Mouse (Mus musculus) small intestine, adult 2 months (tissue): ENCODE measurements around the gene Sept8. TPM values are rescaled to one million over a fixed set of nuclear protein-coding genes. Genes with fewer than 3 reads are reported as not detected.

Experiments
- H3K27ac ChIP-seq: fragments of 200-500 bp; 2 replicates; pipeline ENCODE4 v1.5.1; 2012; ENCODE audit warnings: low read depth, low read length, control low read depth, inconsistent platforms; ENCODE audit not compliant: insufficient read depth
- H3K27me3 ChIP-seq: fragments of 200-500 bp; 2 replicates; pipeline ENCODE4 v1.6.1; 2012; ENCODE audit warnings: mild to moderate bottlenecking, moderate library complexity, low read length, inconsistent platforms; ENCODE audit not compliant: control insufficient read depth, insufficient read depth
- H3K36me3 ChIP-seq: fragments of 200-500 bp; 2 replicates; pipeline ENCODE4 v1.6.1; 2012; ENCODE audit warnings: mild to moderate bottlenecking, low read length, control low read depth, inconsistent platforms; ENCODE audit not compliant: control insufficient read depth, insufficient read depth
- H3K4me1 ChIP-seq: fragments of 200-500 bp; 2 replicates; pipeline ENCODE4 v1.6.1; 2012; ENCODE audit warnings: low read length, inconsistent platforms, mixed read lengths; ENCODE audit not compliant: control insufficient read depth, insufficient read depth, insufficient read length
- H3K4me3 ChIP-seq: fragments of 200-500 bp; 2 replicates; pipeline ENCODE4 v1.5.1; 2012; ENCODE audit warnings: low read depth, mild to moderate bottlenecking, control low read depth, inconsistent platforms, low read length, moderate library complexity
- CTCF ChIP-seq: fragments of 200-500 bp; IDR thresholded peaks from 2 replicates; pipeline ENCODE4 v1.5.1; 2012; ENCODE audit warnings: low read depth, mild to moderate bottlenecking, control low read depth, inconsistent platforms, low read length, moderate library complexity, mixed read lengths; ENCODE audit not compliant: insufficient replicate concordance, insufficient read length; ENCODE audit errors: extremely low read depth
- POLR2A ChIP-seq: fragments of 200-500 bp; IDR thresholded peaks from 2 replicates; pipeline ENCODE4 v1.6.1; 2012; ENCODE audit warnings: low read depth, mild to moderate bottlenecking, control low read depth, inconsistent platforms, low read length, moderate library complexity
- WGBS: fragments of 180-500 bp; shearing (Covaris S2); methylation state at CpG from one replicate; pipeline ENCODE4 v1.1.7; 2018; 5-methylcytosine and 5-hydroxymethylcytosine counted together
- polyA plus RNA-seq: library from polyadenylated mRNA; depleted of rRNA; stranded (reverse); fragments of >200 nt; gene quantifications from 2 replicates; pipeline ENCODE4 v1.2.3, GENCODE M21; 2012

The Sept8 gene
- polyA plus RNA-seq, 1 experiment, result 9.7 TPM

GRCm38 (mm10) chr11:53478383-53479170 is 40.5 kb upstream of the Sept8 start:
- no peak overlapping the region for H3K27ac ChIP-seq
- H3K36me3 ChIP-seq, result no peaks in the 10 kb centered on the region
- no peaks in the 10 kb centered on the region; the same call in 1 of the 2 replicates for H3K27me3 ChIP-seq
- peaks cover 12% of the 10 kb centered on the region for H3K4me1 ChIP-seq
- H3K4me3 ChIP-seq, result peak overlapping the region; percentile 79
- TF ChIP-seq CTCF, result no peak
- TF ChIP-seq POLR2A, result 0 out of 2 replicates have a peak, but pooled peaks have one; percentile 30
- 8% methylated on average over 79 of the region's 79 CpGs for WGBS

GRCm38 (mm10) chr11:53479171-53479782 is 39.8 kb upstream of the Sept8 start:
- Histone ChIP-seq H3K27me3 (no peaks in the 10 kb centered on the region; the same call in 1 of the 2 replicates), H3K27ac (peak overlapping the region; percentile 80)

GRCm38 (mm10) chr11:53479783-53480301 is 39.2 kb upstream of the Sept8 start, which contains the start of the genes Gm9945 and Sowaha:
Gm9945 (plus strand) TSS chr11:53480166.
Sowaha (minus strand) TSS chr11:53480274.
- peak within 1 kb of the TSS; percentile 79 for H3K4me3 ChIP-seq

More at GRCm38 (mm10) chr11:53479171-53479782, 39.8 kb upstream of the Sept8 start:
- no peak for TF ChIP-seq POLR2A
- peak overlapping the region; percentile 79 for H3K4me3 ChIP-seq
- H3K36me3 ChIP-seq, result no peaks in the 10 kb centered on the region
- 1% methylated on average over 62 of the region's 62 CpGs for WGBS
- H3K4me1 ChIP-seq, result peaks cover 12% of the 10 kb centered on the region

GRCm38 (mm10) chr11:53481088-53481730 is 37.8 kb upstream of the Sept8 start:
- Histone ChIP-seq H3K4me3 (no peak overlapping the region), H3K27ac (no peak overlapping the region), H3K27me3 (no peaks in the 10 kb centered on the region; the same call in 1 of the 2 replicates), H3K4me1 (peaks cover 12% of the 10 kb centered on the region), H3K36me3 (no peaks in the 10 kb centered on the region)
- TF ChIP-seq POLR2A, result no peak
- TF ChIP-seq CTCF, result no peak
- 82% methylated on average over 4 of the region's 4 CpGs for WGBS

More at GRCm38 (mm10) chr11:53479783-53480301, 39.2 kb upstream of the Sept8 start, which contains the start of the genes Gm9945 and Sowaha:
- WGBS, result under 1% methylated on average over 40 of the region's 40 CpGs
- H3K36me3 ChIP-seq, result no peaks in the 10 kb centered on the region
- H3K27me3 ChIP-seq, result no peaks in the 10 kb centered on the region; the same call in 1 of the 2 replicates
- H3K4me1 ChIP-seq, result peaks cover 12% of the 10 kb centered on the region
- H3K27ac ChIP-seq, result peak within 1 kb of the TSS; percentile 80
- TF ChIP-seq CTCF (0 out of 2 replicates have a peak, but pooled peaks have one; percentile 9), POLR2A (peak; percentile 51; the same call in 1 of the 2 replicates)

GRCm38 (mm10) chr11:53483159-53483891 is 35.7 kb upstream of the Sept8 start:
- 32% methylated on average over 9 of the region's 9 CpGs for WGBS

GRCm38 (mm10) chr11:53485719-53486118 is 33.3 kb upstream of the Sept8 start:
- no peaks in the 10 kb centered on the region for H3K27me3 ChIP-seq
- TF ChIP-seq CTCF (peak; percentile 37; the same call in 1 of the 2 replicates), POLR2A (no peak)
- WGBS, result 40% methylated on average over 3 of the region's 3 CpGs

More at GRCm38 (mm10) chr11:53483159-53483891, 35.7 kb upstream of the Sept8 start:
- Histone ChIP-seq H3K4me1 (peaks cover 12% of the 10 kb centered on the region), H3K4me3 (no peak overlapping the region), H3K36me3 (no peaks in the 10 kb centered on the region), H3K27me3 (no peaks in the 10 kb centered on the region; the same call in 1 of the 2 replicates), H3K27ac (peak overlapping the region; percentile 100)
- no peak for TF ChIP-seq POLR2A
- no peak for TF ChIP-seq CTCF

More at GRCm38 (mm10) chr11:53485719-53486118, 33.3 kb upstream of the Sept8 start:
- Histone ChIP-seq H3K4me3 (no peak overlapping the region), H3K27ac (no peak overlapping the region), H3K4me1 (peaks cover 11% of the 10 kb centered on the region; the same call in 1 of the 2 replicates), H3K36me3 (no peaks in the 10 kb centered on the region)
